26 mouse cellular contexts compared by ENCODE assay signal in genomic region chr12:94488721-94489120, GRCm38 (mm10).
"Had no signal": no experiment of that assay in that cellular context is flagged by ENCODE, and none has a peak within 500 bp of the region (broad histone marks: within the 10 kb centered on the region; RNA-seq: fewer than 3 reads in every experiment).

No protein-coding gene starts in this region.

- H3K4me3 ChIP-seq: gastrocnemius, adult 2 months; heart, embryonic 13.5 days; heart, embryonic 15.5 days; hindbrain, embryonic 10.5 days; hindbrain, embryonic 12.5 days; intestine, embryonic 15.5 days; kidney, embryonic 15.5 days; layer of hippocampus, adult 2 months; left cerebral cortex, adult 2 months; limb, embryonic 10.5 days; limb, embryonic 12.5 days; liver, embryonic 13.5 days; liver, embryonic 15.5 days had no signal

- H3K27ac ChIP-seq: gastrocnemius, adult 2 months; heart, embryonic 13.5 days; heart, embryonic 15.5 days; hindbrain, embryonic 10.5 days; hindbrain, embryonic 12.5 days; hindbrain, embryonic 14.5 days; intestine, embryonic 15.5 days; kidney, embryonic 15.5 days; layer of hippocampus, adult 2 months; left cerebral cortex, adult 2 months; limb, embryonic 10.5 days; limb, embryonic 12.5 days; liver, embryonic 13.5 days; liver, embryonic 15.5 days had no signal

- H3K9me3 ChIP-seq: heart, embryonic 13.5 days; heart, embryonic 15.5 days; hindbrain, embryonic 10.5 days; hindbrain, embryonic 12.5 days; intestine, embryonic 15.5 days; kidney, embryonic 15.5 days; limb, embryonic 10.5 days; limb, embryonic 12.5 days; liver, embryonic 13.5 days; liver, embryonic 15.5 days had no signal

- H3K36me3 ChIP-seq: heart, embryonic 13.5 days; heart, embryonic 15.5 days; hindbrain, embryonic 10.5 days; hindbrain, embryonic 12.5 days; intestine, embryonic 15.5 days; kidney, embryonic 15.5 days; limb, embryonic 10.5 days; limb, embryonic 12.5 days; liver, embryonic 13.5 days; liver, embryonic 15.5 days had no signal

- ATAC-seq: forebrain, embryonic 16.5 days; hindbrain, embryonic 16.5 days; inflammation-experienced regulatory T-cells, adult 6 months; intestine, embryonic 15.5 days; intestine, postnatal 0 days; liver, postnatal 0 days had no signal

- H3K4me2 ChIP-seq: heart, embryonic 13.5 days; heart, embryonic 15.5 days; hindbrain, embryonic 12.5 days; hindbrain, embryonic 14.5 days; intestine, embryonic 15.5 days; kidney, embryonic 15.5 days; limb, embryonic 12.5 days; liver, embryonic 11.5 days; liver, embryonic 13.5 days; liver, embryonic 15.5 days had no signal

- DNase-seq: gastrocnemius, adult 2 months; gastrocnemius, postnatal 10 days; gastrocnemius, postnatal 25 days; heart, postnatal 14 days; heart, postnatal 4 days; kidney, adult 8-10 months; liver; liver, embryonic 13.5 days; liver, postnatal 0 days had no signal

- H3K27me3 ChIP-seq: heart, embryonic 13.5 days; heart, embryonic 15.5 days; hindbrain, embryonic 12.5 days; intestine, embryonic 15.5 days; kidney, embryonic 15.5 days; limb, embryonic 12.5 days; liver, embryonic 13.5 days; liver, embryonic 15.5 days had no signal

- H3K4me1 ChIP-seq: heart, embryonic 13.5 days; heart, embryonic 15.5 days; hindbrain, embryonic 10.5 days; hindbrain, embryonic 12.5 days; intestine, embryonic 15.5 days; kidney, embryonic 15.5 days; limb, embryonic 10.5 days; limb, embryonic 12.5 days; liver, embryonic 13.5 days; liver, embryonic 15.5 days had no signal

- H3K9ac ChIP-seq: heart, embryonic 13.5 days; heart, embryonic 15.5 days; hindbrain, embryonic 12.5 days; hindbrain, embryonic 14.5 days; intestine, embryonic 15.5 days; kidney, embryonic 15.5 days; limb, embryonic 12.5 days; liver, embryonic 13.5 days; liver, embryonic 15.5 days; liver, postnatal 0 days had no signal
